Mouse (Mus musculus) neural tube, embryonic 11.5 days (tissue): ENCODE data around the gene Rnf144b. TPM values are rescaled to one million over a fixed set of nuclear protein-coding genes. Genes with fewer than 3 reads are reported as not detected.

Source experiments
- ATAC-seq: fragments of 200-750 bp; cut with Nextera tagmentation; 2 replicates; pipeline ENCODE4 v1.8.0; 2017; ENCODE audit warnings: moderate number of reproducible peaks, mild to moderate bottlenecking, moderate TSS enrichment, moderate library complexity; ENCODE audit not compliant: insufficient read depth, low FRiP score, low TSS enrichment
- DNase-seq: peaks from one replicate; pipeline ENCODE4 v3.0.0-alpha.2; 2015; ENCODE audit warnings: low spot score
- H3K27ac ChIP-seq: fragments of 300-500 bp; sonication (generic); 2 replicates; pipeline ENCODE4 v1.5.1; 2014; ENCODE audit warnings: low read depth, mild to moderate bottlenecking, low read length
- H3K27me3 ChIP-seq: fragments of 300-500 bp; sonication (generic); 2 replicates; pipeline ENCODE4 v1.6.1; 2014; ENCODE audit warnings: mild to moderate bottlenecking, low read length, mixed read lengths; ENCODE audit not compliant: control insufficient read depth, insufficient read depth
- H3K36me3 ChIP-seq: fragments of 300-500 bp; sonication (generic); 2 replicates; pipeline ENCODE4 v1.6.1; 2014; ENCODE audit warnings: mild to moderate bottlenecking, low read length, moderate library complexity, mixed read lengths; ENCODE audit not compliant: control insufficient read depth, insufficient read depth
- H3K4me1 ChIP-seq: fragments of 300-500 bp; sonication (generic); 2 replicates; pipeline ENCODE4 v1.6.1; 2014; ENCODE audit warnings: low read length, mixed read lengths; ENCODE audit not compliant: control insufficient read depth, insufficient read depth
- H3K4me2 ChIP-seq: fragments of 300-500 bp; sonication (generic); 2 replicates; pipeline ENCODE4 v1.6.1; 2014; ENCODE audit warnings: low read depth, mild to moderate bottlenecking, moderate library complexity
- H3K4me3 ChIP-seq: fragments of 300-500 bp; sonication (generic); 2 replicates; pipeline ENCODE4 v1.5.1; 2014; ENCODE audit warnings: low read depth, low read length
- H3K9ac ChIP-seq: fragments of 300-500 bp; sonication (generic); 2 replicates; pipeline ENCODE4 v1.6.1; 2014; ENCODE audit warnings: mild to moderate bottlenecking, low read length
- H3K9me3 ChIP-seq: fragments of 300-500 bp; sonication (generic); 2 replicates; pipeline ENCODE4 v1.6.1; 2016; ENCODE audit warnings: low read length; ENCODE audit not compliant: control insufficient read depth
- WGBS: fragments of 180-500 bp; shearing (Covaris S2); extraction: QIAGEN DNeasy Blood & Tissue Kit; methylation state at CpG from one replicate; pipeline ENCODE4 v1.1.7; 2014; 5-methylcytosine and 5-hydroxymethylcytosine counted together
- polyA plus RNA-seq: library from polyadenylated mRNA; unstranded; fragments of >200 nt; fragmentation: Nextera tagmentation; extraction: Ambion mirVana; gene quantifications from 2 replicates; pipeline ENCODE4 v1.2.1, GENCODE M21; 2014

Rnf144b gene
- polyA plus RNA-seq, 1 experiment from 2014 or later, result 2.4 TPM

- DNase-seq, result no peak
These were observed 70.3 kb downstream of the Rnf144b start for GRCm38 (mm10) chr13:47192771-47193170.

DNA sequence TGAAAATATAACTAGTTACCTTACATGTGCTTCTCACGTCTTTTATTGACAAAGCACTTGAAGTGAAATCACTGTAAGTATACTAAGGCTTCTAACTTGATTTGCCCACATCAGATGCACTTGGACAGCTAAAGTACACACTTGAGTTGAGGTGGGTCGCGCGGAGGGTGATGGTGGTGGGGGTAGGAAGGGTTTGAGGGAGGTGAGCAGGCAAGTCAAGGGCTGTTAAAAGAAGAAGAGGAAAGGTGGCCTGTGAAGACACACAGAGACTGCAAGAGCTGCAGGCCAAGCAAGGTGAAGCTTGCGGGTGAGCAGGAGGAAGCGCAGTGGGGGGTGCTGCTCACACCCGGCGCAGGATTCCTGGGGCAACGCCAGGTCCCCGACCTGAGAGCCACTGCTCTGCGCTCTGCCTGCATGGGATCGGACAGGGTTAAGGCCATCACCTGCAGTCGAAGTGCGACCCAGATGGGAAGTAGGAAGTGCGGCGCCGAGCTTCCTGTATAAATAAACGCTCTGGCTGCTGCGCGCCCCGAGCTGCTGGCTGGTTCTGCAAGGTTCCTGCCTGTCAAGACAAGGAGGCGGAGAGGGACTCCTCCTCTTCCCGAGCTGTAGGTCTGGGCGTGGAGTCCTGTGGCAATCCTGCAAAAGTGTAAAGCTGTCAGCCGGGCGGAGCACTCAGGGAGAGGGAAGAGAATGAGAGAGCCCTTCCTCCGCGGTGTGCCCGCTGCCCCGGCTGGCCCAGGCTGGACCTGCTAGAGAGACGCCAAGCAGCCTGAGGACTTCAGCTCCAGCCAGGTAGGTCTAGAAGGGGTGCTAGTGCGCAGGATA is 71.1 kb downstream of the Rnf144b start:
- Histone ChIP-seq H3K9me3 (no peaks in the 10 kb centered on the region), H3K4me2 (peak overlapping the region; percentile 86), H3K4me3 (peak overlapping the region; percentile 48), H3K27ac (no peak overlapping the region), H3K36me3 (no peaks in the 10 kb centered on the region), H3K9ac (peak overlapping the region; percentile 60), H3K27me3 (peaks cover 7% of the 10 kb centered on the region; the same call in 1 of the 2 replicates), H3K4me1 (peaks cover 8% of the 10 kb centered on the region)
- WGBS, result 9% methylated on average over 31 of the region's 32 CpGs
- ATAC-seq (no peak), DNase-seq (peak; percentile 68)

More at GRCm38 (mm10) chr13:47192771-47193170, 70.3 kb downstream of the Rnf144b start:
- H3K4me1 ChIP-seq, result peaks cover 8% of the 10 kb centered on the region
- H3K4me2 ChIP-seq, result no peak overlapping the region
- 74% methylated on average over 5 of the region's 5 CpGs for WGBS
- no peak overlapping the region for H3K9ac ChIP-seq
- no peaks in the 10 kb centered on the region for H3K36me3 ChIP-seq
- ATAC-seq, result no peak
- no peak overlapping the region for H3K4me3 ChIP-seq
- peaks cover 7% of the 10 kb centered on the region; the same call in 1 of the 2 replicates for H3K27me3 ChIP-seq
- no peaks in the 10 kb centered on the region for H3K9me3 ChIP-seq
- no peak overlapping the region for H3K27ac ChIP-seq

DNA sequence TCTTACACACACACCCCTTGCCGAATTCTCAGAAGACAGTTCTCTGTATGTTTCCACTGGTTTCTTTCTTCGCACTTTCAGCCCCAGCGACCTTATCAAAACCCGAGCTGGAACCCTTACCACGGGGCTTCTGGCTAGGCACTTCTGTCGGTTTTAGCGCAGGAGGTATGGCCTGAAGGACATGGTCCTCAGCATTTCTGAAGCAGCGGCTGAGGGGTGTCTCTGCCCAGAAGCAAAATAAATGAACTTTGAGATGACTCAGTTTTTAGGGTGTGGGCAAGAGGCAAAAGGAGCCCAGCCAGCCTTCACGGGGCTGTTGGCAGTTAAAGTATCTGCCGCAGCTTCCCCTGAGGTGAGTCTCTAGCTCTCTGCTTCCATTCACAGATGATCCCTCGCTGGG is 72.2 kb downstream of the Rnf144b start:
- Histone ChIP-seq H3K4me1 (peaks cover 6% of the 10 kb centered on the region; the same call in 1 of the 2 replicates), H3K9me3 (no peaks in the 10 kb centered on the region), H3K9ac (no peak overlapping the region), H3K36me3 (no peaks in the 10 kb centered on the region), H3K27me3 (peaks cover 7% of the 10 kb centered on the region; the same call in 1 of the 2 replicates), H3K4me2 (peak overlapping the region; percentile 86), H3K27ac (no peak overlapping the region), H3K4me3 (peak overlapping the region; percentile 48)
- 21% methylated on average over 11 of the region's 11 CpGs for WGBS
- DNase-seq (no peak), ATAC-seq (no peak)

GRCm38 (mm10) chr13:47195491-47195890 is 73.0 kb downstream of the Rnf144b start:
- ATAC-seq (no peak), DNase-seq (no peak)
- no peak overlapping the region for H3K9ac ChIP-seq
- 73% methylated on average over 4 of the region's 4 CpGs for WGBS
- no peaks in the 10 kb centered on the region for H3K9me3 ChIP-seq
- no peaks in the 10 kb centered on the region for H3K36me3 ChIP-seq
- H3K4me2 ChIP-seq, result peak overlapping the region; percentile 86; the same call in 1 of the 2 replicates
- H3K4me3 ChIP-seq, result no peak overlapping the region
- peaks cover 7% of the 10 kb centered on the region; the same call in 1 of the 2 replicates for H3K27me3 ChIP-seq
- peaks cover 6% of the 10 kb centered on the region; the same call in 1 of the 2 replicates for H3K4me1 ChIP-seq
- H3K27ac ChIP-seq, result no peak overlapping the region

DNA sequence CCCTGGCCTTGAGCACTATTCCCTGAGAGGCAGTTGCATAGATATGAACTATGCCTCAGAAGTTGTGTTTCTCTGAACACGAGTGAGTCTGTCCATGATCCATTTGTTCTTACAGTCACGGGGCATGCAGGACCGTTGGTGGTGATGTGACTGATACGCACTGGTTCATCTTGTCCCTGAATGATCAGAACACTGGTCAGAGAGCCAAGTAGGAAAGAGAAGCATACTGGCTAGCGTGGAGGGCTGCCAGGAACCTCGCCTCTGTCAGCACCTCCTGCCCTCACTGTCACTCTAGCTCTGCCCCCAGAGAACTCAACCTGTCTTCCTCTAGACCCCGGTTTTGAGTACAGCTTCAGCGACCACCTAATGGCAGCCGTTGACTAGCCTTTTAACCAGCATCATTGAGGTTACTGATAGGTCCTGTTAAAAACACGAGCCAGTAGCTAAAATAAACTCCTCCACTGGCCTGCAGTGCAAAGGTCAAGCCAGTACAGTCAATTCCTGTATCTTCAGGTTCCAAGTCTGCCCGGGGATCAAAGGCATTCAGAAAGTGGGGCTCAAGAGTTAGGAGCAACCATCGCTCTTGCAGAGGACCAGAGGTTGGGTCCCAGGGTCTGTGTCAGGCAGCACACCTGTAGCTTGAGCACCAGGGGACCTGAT is 77.7 kb downstream of the Rnf144b start:
- no peak overlapping the region for H3K9ac ChIP-seq
- no peak overlapping the region for H3K4me2 ChIP-seq
- H3K4me1 ChIP-seq, result no peaks in the 10 kb centered on the region; the same call in 1 of the 2 replicates
- DNase-seq (no peak), ATAC-seq (no peak)
- no peaks in the 10 kb centered on the region for H3K36me3 ChIP-seq
- WGBS, result 78% methylated on average over 12 of the region's 12 CpGs
- no peak overlapping the region for H3K4me3 ChIP-seq
- H3K27me3 ChIP-seq, result no peaks in the 10 kb centered on the region
- H3K27ac ChIP-seq, result no peak overlapping the region
- no peaks in the 10 kb centered on the region for H3K9me3 ChIP-seq

DNA sequence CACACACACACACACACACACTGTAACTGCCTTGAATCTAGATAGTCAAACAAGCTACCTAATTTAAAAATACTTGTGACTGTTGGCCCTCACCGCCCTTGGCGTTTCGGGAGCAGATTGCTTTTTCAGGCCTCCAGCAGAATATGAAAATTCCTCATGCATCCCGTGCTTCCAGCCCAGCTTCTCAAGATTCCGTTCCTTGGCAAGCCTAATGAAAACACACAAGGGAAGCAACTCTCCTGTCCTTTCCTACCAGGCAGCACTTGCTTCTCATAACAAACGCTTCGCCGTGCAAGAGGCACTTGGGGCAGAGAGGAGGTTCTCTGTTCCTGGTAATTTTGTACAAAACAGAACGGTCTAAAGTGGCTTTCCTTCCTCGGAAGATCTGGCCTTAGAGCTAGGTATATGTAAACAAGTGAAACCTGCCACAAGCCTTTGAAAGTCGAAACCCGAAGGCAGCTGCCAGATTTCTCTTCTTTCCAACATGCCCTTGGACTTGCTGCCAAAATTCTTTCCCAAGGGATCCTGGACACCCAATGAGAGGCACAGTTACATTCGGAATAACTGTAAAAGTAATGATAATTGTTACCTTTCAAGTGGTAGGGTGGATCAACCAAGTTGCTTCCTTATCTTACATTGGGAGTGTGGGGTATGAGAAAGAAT is 79.6 kb downstream of the Rnf144b start:
- H3K27me3 ChIP-seq, result no peaks in the 10 kb centered on the region
- 70% methylated on average over 13 of the region's 13 CpGs for WGBS

GRCm38 (mm10) chr13:47210496-47210895 is 88.0 kb downstream of the Rnf144b start:
- no peaks in the 10 kb centered on the region for H3K36me3 ChIP-seq
- H3K4me2 ChIP-seq, result no peak overlapping the region
- H3K9me3 ChIP-seq, result no peaks in the 10 kb centered on the region
- ATAC-seq (no peak), DNase-seq (no peak)
- no peak overlapping the region for H3K27ac ChIP-seq
- H3K4me1 ChIP-seq, result no peaks in the 10 kb centered on the region
- no peak overlapping the region for H3K4me3 ChIP-seq
- H3K27me3 ChIP-seq, result no peaks in the 10 kb centered on the region
- no peak overlapping the region for H3K9ac ChIP-seq
- WGBS, result 95% methylated on average over 4 of the region's 4 CpGs

More for the DNA sequence above, 79.6 kb downstream of the Rnf144b start:
- H3K4me2 ChIP-seq, result no peak overlapping the region
- H3K4me1 ChIP-seq, result no peaks in the 10 kb centered on the region
- H3K4me3 ChIP-seq, result no peak overlapping the region
- DNase-seq, result no peak
- no peak overlapping the region for H3K27ac ChIP-seq
- H3K36me3 ChIP-seq, result no peaks in the 10 kb centered on the region
- no peak for ATAC-seq
- H3K9ac ChIP-seq, result no peak overlapping the region
- no peaks in the 10 kb centered on the region for H3K9me3 ChIP-seq

DNA sequence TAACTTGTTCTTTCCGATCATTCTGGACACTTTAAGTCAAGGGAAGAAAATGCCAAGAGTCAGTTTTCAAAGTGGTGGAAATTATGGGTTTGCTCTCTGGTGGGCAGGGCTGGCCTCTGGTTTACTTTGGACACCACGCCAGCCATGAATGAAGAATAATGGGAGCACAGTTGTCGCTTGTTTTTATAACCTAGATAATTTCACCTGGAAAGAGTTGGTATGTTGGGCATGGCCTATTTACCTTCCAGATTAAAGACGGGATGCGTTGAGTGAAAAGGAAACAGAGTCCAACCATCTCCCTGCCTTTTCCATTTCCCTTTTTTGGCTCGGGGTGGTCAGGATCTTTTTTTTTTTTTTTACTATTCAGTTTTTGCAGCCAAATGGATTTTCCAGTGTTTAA is 88.5 kb downstream of the Rnf144b start:
- H3K4me3 ChIP-seq, result no peak overlapping the region
- DNase-seq (no peak), ATAC-seq (no peak)
- no peaks in the 10 kb centered on the region for H3K36me3 ChIP-seq
- H3K27ac ChIP-seq, result no peak overlapping the region
- WGBS, result 86% methylated on average over 6 of the region's 6 CpGs
- H3K4me1 ChIP-seq, result no peaks in the 10 kb centered on the region
- no peaks in the 10 kb centered on the region for H3K27me3 ChIP-seq
- no peaks in the 10 kb centered on the region for H3K9me3 ChIP-seq
- no peak overlapping the region for H3K9ac ChIP-seq
- H3K4me2 ChIP-seq, result no peak overlapping the region
